ENCODE assay signal across 10 mouse cellular contexts in genomic region chr2:128166623-128167423, GRCm38 (mm10). TPM values are rescaled to one million over a fixed set of nuclear protein-coding genes. Genes with fewer than 3 reads are reported as not detected.
DNase-seq lines count a peak whose midpoint lies in the region; ATAC-seq and TF ChIP-seq lines count a peak whose summit lies in the region.
"Had no signal": no experiment of that assay in that cellular context is flagged by ENCODE, and none has a peak within 500 bp of the region (broad histone marks: within the 10 kb centered on the region; RNA-seq: fewer than 3 reads in every experiment).

No protein-coding gene starts in this region.

- peak; percentile 72; the same call in 1 of the 2 replicates for ATAC-seq in forebrain, embryonic 14.5 days
- no peak for ATAC-seq in forebrain, embryonic 12.5 days (ENCODE audit: low FRiP score)
- peak; percentile 81 for ATAC-seq in forebrain, postnatal 0 days
- peak; percentile 41; the same call in 1 of the 2 replicates for ATAC-seq in neural tube, embryonic 14.5 days (ENCODE audit: low read depth)

- TF ChIP-seq CTCF in forebrain, postnatal 0 days (IDR thresholded peaks at IDR 0.05; ENCODE audit: low read depth) = no peak
- TF ChIP-seq CTCF in left cerebral cortex, adult 2 months (IDR thresholded peaks at IDR 0.05) = no peak
- no peak for TF ChIP-seq CTCF in layer of hippocampus, adult 2 months (conservative IDR thresholded peaks at IDR 0.05)

- H3K9me3 ChIP-seq in forebrain, embryonic 14.5 days (replicated peaks; ENCODE audit: control insufficient read depth, low read length) = no peaks in the 10 kb centered on the region
- H3K9me3 ChIP-seq in forebrain, embryonic 12.5 days = no peaks in the 10 kb centered on the region
- no peaks in the 10 kb centered on the region for H3K9me3 ChIP-seq in forebrain, postnatal 0 days (ENCODE audit: low read length)
- H3K9me3 ChIP-seq in neural tube, embryonic 14.5 days (ENCODE audit: control insufficient read depth, low read length) = no peaks in the 10 kb centered on the region
- H3K9me3 ChIP-seq: megakaryocyte, embryonic 14.5 days had no signal

- intact Hi-C loops in left cerebral cortex, adult 2 months (cut with DNase I) = no loop called here

- H3K27ac ChIP-seq in forebrain, embryonic 14.5 days (ENCODE audit: low read depth, low read length) = no peak overlapping the region
- no peak overlapping the region for H3K27ac ChIP-seq in forebrain, embryonic 12.5 days
- no peak overlapping the region for H3K27ac ChIP-seq in forebrain, postnatal 0 days (ENCODE audit: low read depth, low read length)
- no peak overlapping the region for H3K27ac ChIP-seq in left cerebral cortex, adult 2 months
- no peak overlapping the region for H3K27ac ChIP-seq in neural tube, embryonic 14.5 days (ENCODE audit: low read depth, low read length)
- H3K27ac ChIP-seq in layer of hippocampus, adult 2 months = no peak overlapping the region

- H3K4me2 ChIP-seq in forebrain, embryonic 14.5 days (ENCODE audit: low read length) = no peak overlapping the region
- no peak overlapping the region for H3K4me2 ChIP-seq in forebrain, embryonic 12.5 days
- no peak overlapping the region for H3K4me2 ChIP-seq in forebrain, postnatal 0 days (ENCODE audit: low read depth)
- H3K4me2 ChIP-seq in neural tube, embryonic 14.5 days (ENCODE audit: low read depth, low read length) = no peak overlapping the region

- H3K9ac ChIP-seq in forebrain, embryonic 14.5 days (ENCODE audit: low read length) = no peak overlapping the region
- H3K9ac ChIP-seq in forebrain, embryonic 12.5 days = no peak overlapping the region
- no peak overlapping the region for H3K9ac ChIP-seq in forebrain, postnatal 0 days
- no peak overlapping the region for H3K9ac ChIP-seq in neural tube, embryonic 14.5 days (replicated peaks; ENCODE audit: low read depth, low read length)

- WGBS in forebrain, embryonic 14.5 days = 42% methylated on average over 13 of the region's 13 CpGs
- 61% methylated on average over 13 of the region's 13 CpGs for WGBS in forebrain, embryonic 12.5 days
- 40% methylated on average over 13 of the region's 13 CpGs for WGBS in forebrain, postnatal 0 days
- WGBS in neural tube, embryonic 14.5 days = 58% methylated on average over 13 of the region's 13 CpGs

- no peak overlapping the region for H3K4me3 ChIP-seq in forebrain, embryonic 14.5 days (ENCODE audit: low read depth, low read length)
- no peak overlapping the region for H3K4me3 ChIP-seq in forebrain, embryonic 12.5 days (replicated peaks)
- no peak overlapping the region for H3K4me3 ChIP-seq in forebrain, postnatal 0 days (ENCODE audit: low read depth, low read length)
- no peak overlapping the region for H3K4me3 ChIP-seq in left cerebral cortex, adult 2 months
- H3K4me3 ChIP-seq in neural tube, embryonic 14.5 days (ENCODE audit: low read depth, low read length) = no peak overlapping the region
- no peak overlapping the region for H3K4me3 ChIP-seq in layer of hippocampus, adult 2 months
- H3K4me3 ChIP-seq: erythroblast, embryonic 14.5 days; megakaryocyte, embryonic 14.5 days had no signal

- DNase-seq in forebrain, embryonic 14.5 days (ENCODE audit: low spot score) = peak; percentile 75
- DNase-seq in A20 (ENCODE audit: low read depth, low spot score) (peak; percentile 42), adipocyte (ENCODE audit: low spot score) (no peak)
- peak; percentile 70 for DNase-seq in forebrain, postnatal 0 days
- DNase-seq in left cerebral cortex, adult 2 months (ENCODE audit: extremely low spot score in 1 of 2, low spot score in 2 of 2) = peak; percentile 16 to 31
- DNase-seq in layer of hippocampus, adult 2 months (ENCODE audit: low spot score in 2 of 2) = no peak

- H3K36me3 ChIP-seq in forebrain, embryonic 14.5 days (ENCODE audit: control insufficient read depth, insufficient read depth, low read length) = no peaks in the 10 kb centered on the region
- H3K36me3 ChIP-seq in forebrain, embryonic 12.5 days (replicated peaks) = no peaks in the 10 kb centered on the region
- no peaks in the 10 kb centered on the region for H3K36me3 ChIP-seq in forebrain, postnatal 0 days (ENCODE audit: insufficient read depth)
- H3K36me3 ChIP-seq in neural tube, embryonic 14.5 days (ENCODE audit: control insufficient read depth, insufficient read depth, low read length) = no peaks in the 10 kb centered on the region

- H3K4me1 ChIP-seq in forebrain, embryonic 14.5 days (ENCODE audit: control insufficient read depth, insufficient read depth, low read length) = peaks cover 8% of the 10 kb centered on the region
- H3K4me1 ChIP-seq in forebrain, embryonic 12.5 days = peaks cover 7% of the 10 kb centered on the region; the same call in 1 of the 2 replicates
- H3K4me1 ChIP-seq in forebrain, postnatal 0 days (ENCODE audit: insufficient read depth) = peaks cover 6% of the 10 kb centered on the region
- 0 out of 2 replicates have a peak, but pooled peaks cover 3% of the 10 kb centered on the region for H3K4me1 ChIP-seq in neural tube, embryonic 14.5 days (ENCODE audit: control insufficient read depth, insufficient read depth, low read length)

- no peaks in the 10 kb centered on the region for H3K27me3 ChIP-seq in forebrain, embryonic 14.5 days (replicated peaks; ENCODE audit: control insufficient read depth, insufficient read depth, low read length)
- H3K27me3 ChIP-seq in forebrain, embryonic 12.5 days = no peaks in the 10 kb centered on the region
- no peaks in the 10 kb centered on the region for H3K27me3 ChIP-seq in forebrain, postnatal 0 days (ENCODE audit: insufficient read depth, low read length)
- no peaks in the 10 kb centered on the region for H3K27me3 ChIP-seq in neural tube, embryonic 14.5 days (ENCODE audit: control insufficient read depth, insufficient read depth, low read length)

RNA-seq across cellular contexts. Expression of gene Bcl2l11, which starts 41.0 kb away (rescaled TPM):
- polyA plus RNA-seq in forebrain, embryonic 14.5 days (2014; fragmentation: Nextera tagmentation; extraction: Ambion mirVana) = 6.6 and 8.2 TPM in 2 replicates
- 18.8 and 19.6 TPM in 2 replicates for polyA plus RNA-seq in forebrain, embryonic 12.5 days (2016; fragmentation: Nextera tagmentation; extraction: Ambion mirVana)
- total RNA-seq in forebrain, postnatal 0 days (2014; rRNA removed) = 5.2 and 11.2 TPM in 2 replicates
- 4.9 and 6.7 TPM in 2 replicates for polyA plus RNA-seq in forebrain, postnatal 0 days (2015; fragmentation: Nextera tagmentation; extraction: Ambion mirVana)
- 1 to 10 TPM; 8.4 to 9.1 TPM for total RNA-seq in left cerebral cortex, adult 2 months (2021)
- 11.5 and 14.0 TPM in 2 replicates for polyA plus RNA-seq in neural tube, embryonic 14.5 days (2014; fragmentation: Nextera tagmentation; extraction: Ambion mirVana)
- total RNA-seq in layer of hippocampus, adult 2 months (2021) = 1 to 10 TPM; 5.6 to 9.0 TPM

Comparison
In these comparisons a context has a peak if more than half of its experiments do, and no peak if none do; other contexts are left out.
1. DNase-seq: peak in forebrain, embryonic 14.5 days (single experiment), A20 (single experiment), forebrain, postnatal 0 days (single experiment) and left cerebral cortex, adult 2 months (2 of 2); none in adipocyte (single experiment) and layer of hippocampus, adult 2 months (0 of 2).